Mouse (Mus musculus) spleen, adult 10 weeks (tissue): ENCODE data around the gene Crtc1. TPM values are rescaled to one million over a fixed set of nuclear protein-coding genes. Genes with fewer than 3 reads are reported as not detected.

Experiments
- polyA plus RNA-seq: library from polyadenylated mRNA; stranded (reverse); fragments of 350-450 nt; fragmentation: Illumina TruSeq; extraction: RNeasy Lipid Tissue Mini Kit (QIAGEN cat#74804); gene quantifications from one replicate; pipeline ENCODE4 v1.2.3, GENCODE M21; 2015; ENCODE audit warnings: low replicate concordance; ENCODE audit not compliant: insufficient read depth

Gene Crtc1
- 6.5 TPM for polyA plus RNA-seq

DNA sequence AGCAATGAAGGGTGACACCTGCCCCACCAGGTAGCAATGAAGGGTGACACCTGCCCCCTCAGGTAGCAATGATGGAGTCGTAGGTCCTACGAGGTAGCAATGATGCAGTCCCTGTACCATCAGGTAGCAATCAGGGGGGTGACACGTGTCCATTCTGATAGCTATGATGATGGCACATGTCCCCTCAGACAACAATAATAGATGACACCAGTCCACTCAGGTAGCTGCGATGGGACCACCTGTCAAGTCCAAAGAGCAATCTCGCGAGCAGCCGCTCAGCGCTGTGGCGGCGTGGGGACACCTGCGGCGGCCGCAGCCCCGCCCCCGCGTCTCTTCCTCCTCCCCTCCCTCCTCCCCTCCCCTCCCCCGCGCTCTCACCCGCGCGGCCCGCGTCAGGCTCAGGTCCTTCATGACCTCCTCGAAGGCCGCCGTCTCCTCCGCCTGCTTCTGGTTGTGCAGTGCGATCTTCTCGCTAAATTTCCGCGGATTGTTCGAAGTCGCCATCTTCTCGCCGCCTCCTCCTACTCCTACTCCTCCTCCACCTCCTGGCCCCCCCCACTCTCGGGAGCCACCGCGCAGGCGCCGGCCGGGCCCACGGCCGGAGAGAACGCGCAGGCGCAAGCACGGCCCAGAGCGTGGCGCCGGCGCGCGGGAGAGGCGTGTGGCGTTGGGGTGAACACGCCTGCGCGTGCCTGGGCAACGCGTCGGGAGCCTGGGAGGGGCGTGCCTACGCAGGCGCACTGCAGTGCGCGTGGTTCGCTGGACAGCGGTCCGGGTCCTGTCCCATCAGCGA is at the start of gene Crtc1:
Gene Crtc1, minus strand, starts transcription at position 525 of the 793 bp plus-strand sequence.

GRCm38 (mm10) chr8:70486941-70487520 is 47.7 kb upstream of the Crtc1 start, which contains the start of gene Tmem59l:
Tmem59l (minus strand) TSS chr8:70487358.

GRCm38 (mm10) chr8:70476333-70477268 is 37.2 kb upstream of the Crtc1 start, which contains the start of gene Klhl26:
Klhl26 (minus strand) TSS chr8:70476968.

GRCm38 (mm10) chr8:70373397-70374317 is 65.7 kb downstream of the Crtc1 start, which contains the start of gene Comp:
Comp (plus strand) TSS chr8:70373558.

DNA sequence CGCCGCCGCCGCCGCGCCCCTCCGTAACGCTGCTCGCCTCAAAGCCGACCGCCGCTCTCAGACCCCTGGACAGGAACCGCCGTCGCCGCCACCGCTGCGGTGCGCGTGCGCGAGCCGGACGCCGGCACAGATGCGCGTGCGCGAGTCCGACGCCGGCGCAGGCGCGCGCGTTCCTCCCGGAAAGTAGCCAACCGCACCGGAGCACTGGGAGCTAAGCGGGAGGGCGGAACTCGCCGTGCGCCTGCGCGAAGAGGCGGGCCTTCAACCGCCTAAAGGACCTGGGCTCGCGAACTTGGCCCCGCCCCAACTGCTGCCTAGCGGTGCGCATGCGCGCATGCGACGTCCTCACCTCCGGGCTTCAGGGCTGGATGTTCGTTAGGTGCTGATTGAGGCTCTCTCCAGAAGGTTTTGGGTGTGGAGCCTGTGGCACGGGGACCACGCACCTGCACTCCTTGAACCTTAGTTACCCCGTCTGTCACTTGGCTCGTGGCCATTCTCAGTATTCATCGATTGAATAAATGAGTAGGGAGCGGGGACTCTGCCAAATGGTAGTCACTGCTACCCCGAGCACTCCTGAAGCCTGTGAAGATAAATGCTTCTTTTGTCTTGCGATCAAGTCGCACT is 86.1 kb downstream of the Crtc1 start, which contains the start of gene Upf1:
Gene Upf1, minus strand, starts transcription at position 85 of the 624 bp plus-strand sequence.

Other genes with a start within 250 kb of the Crtc1 start
- gene Slc25a42, start 227.3 kb downstream of the Crtc1 start, polyA plus RNA-seq, result 8.9 TPM
- 44.6 TPM for gene Sugp2, start 205.4 kb downstream of the Crtc1 start, polyA plus RNA-seq
- 3.8 TPM for gene Armc6, start 205.1 kb downstream of the Crtc1 start, polyA plus RNA-seq
- 4.2 TPM for gene Homer3, start 156.8 kb downstream of the Crtc1 start, polyA plus RNA-seq
- gene Ddx49, start 137.1 kb downstream of the Crtc1 start, polyA plus RNA-seq, result 23.5 TPM
- 32.0 TPM for gene Cope, start 137.1 kb downstream of the Crtc1 start, polyA plus RNA-seq
- gene Cers1, start 123.8 kb downstream of the Crtc1 start, polyA plus RNA-seq, result not detected
- gene Gdf1, start 109.8 kb downstream of the Crtc1 start, polyA plus RNA-seq, result not detected
- gene Upf1, start 86.3 kb downstream of the Crtc1 start, polyA plus RNA-seq, result 16.2 TPM
- gene Comp, start 66.0 kb downstream of the Crtc1 start, polyA plus RNA-seq, result 0.10 TPM
- gene Klhl26, start 37.4 kb upstream of the Crtc1 start, polyA plus RNA-seq, result 5.5 TPM
- not detected for gene Tmem59l, start 47.8 kb upstream of the Crtc1 start, polyA plus RNA-seq
- not detected for gene Crlf1, start 53.6 kb upstream of the Crtc1 start, polyA plus RNA-seq
- 10.3 TPM for gene Rex1bd, start 67.2 kb upstream of the Crtc1 start, polyA plus RNA-seq
- gene Uba52, start 71.2 kb upstream of the Crtc1 start, polyA plus RNA-seq, result 680 TPM
- 99.1 TPM for gene Fkbp8, start 88.1 kb upstream of the Crtc1 start, polyA plus RNA-seq
- 50.0 TPM for gene Kxd1, start 88.4 kb upstream of the Crtc1 start, polyA plus RNA-seq
- 10.1 TPM for gene Ell, start 99.9 kb upstream of the Crtc1 start, polyA plus RNA-seq
- 9.0 TPM for gene Isyna1, start 154.8 kb upstream of the Crtc1 start, polyA plus RNA-seq
- 8.2 TPM for gene Ssbp4, start 169.3 kb upstream of the Crtc1 start, polyA plus RNA-seq
- gene Lrrc25, start 176.6 kb upstream of the Crtc1 start, polyA plus RNA-seq, result 13.8 TPM
- not detected for gene Gdf15, start 192.9 kb upstream of the Crtc1 start, polyA plus RNA-seq
- gene Pgpep1, start 220.8 kb upstream of the Crtc1 start, polyA plus RNA-seq, result 5.5 TPM
- 21.5 TPM for gene Lsm4, start 233.7 kb upstream of the Crtc1 start, polyA plus RNA-seq